8 mouse cellular contexts compared by ENCODE assay signal in genomic region chr7:116031388-116031717, GRCm38 (mm10). TPM values are rescaled to one million over a fixed set of nuclear protein-coding genes. Genes with fewer than 3 reads are reported as not detected.
DNase-seq lines count a peak whose midpoint lies in the region; ATAC-seq and TF ChIP-seq lines count a peak whose summit lies in the region.

No protein-coding gene starts in this region.

- peak overlapping the region; percentile 98 for H3K4me2 ChIP-seq in lung, embryonic 16.5 days (ENCODE audit: low read depth, low read length)
- peak overlapping the region; percentile 99 for H3K4me2 ChIP-seq in limb, embryonic 13.5 days (replicated peaks)

- no peak for TF ChIP-seq CTCF in small intestine, adult 2 months (IDR thresholded peaks at IDR 0.05; ENCODE audit: extremely low read depth, insufficient read length, insufficient replicate concordance, low read depth, low read length)

- peak overlapping the region; percentile 73 for H3K4me3 ChIP-seq in lung, embryonic 16.5 days (ENCODE audit: low read length)
- H3K4me3 ChIP-seq in forebrain, embryonic 10.5 days = peak overlapping the region; percentile 72
- H3K4me3 ChIP-seq in limb, embryonic 13.5 days = peak overlapping the region; percentile 65
- peak overlapping the region; percentile 72 for H3K4me3 ChIP-seq in small intestine, adult 2 months (ENCODE audit: low read depth, low read length)

- under 1% methylated on average over 14 of the region's 14 CpGs for WGBS in lung, embryonic 16.5 days
- WGBS in forebrain, embryonic 10.5 days = under 1% methylated on average over 14 of the region's 14 CpGs
- under 1% methylated on average over 14 of the region's 14 CpGs for WGBS in limb, embryonic 13.5 days
- WGBS in small intestine, adult 2 months = 18% methylated on average over 14 of the region's 14 CpGs

- peak overlapping the region; percentile 90 for H3K9ac ChIP-seq in lung, embryonic 16.5 days (ENCODE audit: low read length)
- peak overlapping the region; percentile 95 for H3K9ac ChIP-seq in limb, embryonic 13.5 days

- no peak for DNase-seq in lung, postnatal 10 days
- no peak for DNase-seq in forebrain, embryonic 10.5 days (ENCODE audit: extremely low spot score, low spot score)
- DNase-seq in urinary bladder, postnatal 4 days (ENCODE audit: low spot score in 2 of 2) = no peak
- no peak for DNase-seq in ovary, postnatal 10 days (ENCODE audit: low spot score)
- no peak for DNase-seq in gastrocnemius, postnatal 10 days

- H3K4me1 ChIP-seq in lung, embryonic 16.5 days (replicated peaks; ENCODE audit: control insufficient read depth, insufficient read depth, low read length) = peaks cover 5% of the 10 kb centered on the region; the same call in 1 of the 2 replicates
- peaks cover 75% of the 10 kb centered on the region for H3K4me1 ChIP-seq in forebrain, embryonic 10.5 days
- H3K4me1 ChIP-seq in limb, embryonic 13.5 days = peaks cover 29% of the 10 kb centered on the region
- peaks cover 3% of the 10 kb centered on the region; the same call in 1 of the 2 replicates for H3K4me1 ChIP-seq in small intestine, adult 2 months (ENCODE audit: control insufficient read depth, insufficient read depth, insufficient read length, low read length)

- peak overlapping the region; percentile 92 for H3K27ac ChIP-seq in lung, embryonic 16.5 days (ENCODE audit: low read length)
- peak overlapping the region; percentile 100 for H3K27ac ChIP-seq in forebrain, embryonic 10.5 days
- H3K27ac ChIP-seq in limb, embryonic 13.5 days = peak overlapping the region; percentile 95
- no peak overlapping the region; the same call in 1 of the 2 replicates for H3K27ac ChIP-seq in small intestine, adult 2 months (ENCODE audit: insufficient read depth, low read depth, low read length)

- no peak for TF ChIP-seq POLR2A in small intestine, adult 2 months (IDR thresholded peaks at IDR 0.05; ENCODE audit: low read depth, low read length)

- peak; percentile 13; the same call in 1 of the 2 replicates for ATAC-seq in lung, embryonic 16.5 days (ENCODE audit: low read depth)
- ATAC-seq in limb, embryonic 13.5 days (ENCODE audit: low FRiP score, low read depth) = no peak

- H3K36me3 ChIP-seq in lung, embryonic 16.5 days (ENCODE audit: control insufficient read depth, insufficient read depth, low read length) = no peaks in the 10 kb centered on the region
- H3K36me3 ChIP-seq in forebrain, embryonic 10.5 days (replicated peaks) = no peaks in the 10 kb centered on the region
- no peaks in the 10 kb centered on the region for H3K36me3 ChIP-seq in limb, embryonic 13.5 days
- no peaks in the 10 kb centered on the region for H3K36me3 ChIP-seq in small intestine, adult 2 months (ENCODE audit: control insufficient read depth, insufficient read depth, low read length)

- H3K9me3 ChIP-seq in lung, embryonic 16.5 days (ENCODE audit: control insufficient read depth, low read length) = no peaks in the 10 kb centered on the region
- no peaks in the 10 kb centered on the region for H3K9me3 ChIP-seq in forebrain, embryonic 10.5 days
- no peaks in the 10 kb centered on the region for H3K9me3 ChIP-seq in limb, embryonic 13.5 days

- H3K27me3 ChIP-seq in lung, embryonic 16.5 days (ENCODE audit: control insufficient read depth, insufficient read depth, low read depth, low read length) = peaks cover 14% of the 10 kb centered on the region
- H3K27me3 ChIP-seq in forebrain, embryonic 10.5 days (ENCODE audit: poor library complexity, severe bottlenecking) = peaks cover 23% of the 10 kb centered on the region
- peaks cover 35% of the 10 kb centered on the region for H3K27me3 ChIP-seq in limb, embryonic 13.5 days
- peaks cover 22% of the 10 kb centered on the region for H3K27me3 ChIP-seq in small intestine, adult 2 months (ENCODE audit: control insufficient read depth, insufficient read depth, low read length)

RNA-seq across cellular contexts. Expression of gene Sox6, which starts 7.2 kb away (rescaled TPM):
- 20.7 and 20.9 TPM in 2 replicates for polyA plus RNA-seq in lung, embryonic 16.5 days (2015; fragmentation: Nextera tagmentation; extraction: Ambion mirVana)
- polyA plus RNA-seq in forebrain, embryonic 10.5 days (2016; fragmentation: Nextera tagmentation; extraction: Ambion mirVana) = 71.1 and 77.3 TPM in 2 replicates
- 105 and 124 TPM in 2 replicates for polyA plus RNA-seq in limb, embryonic 13.5 days (2015; fragmentation: Nextera tagmentation; extraction: Ambion mirVana)
- 4.2 and 17.6 TPM in 2 replicates for polyA plus RNA-seq in small intestine, adult 2 months (2012; rRNA removed)
- total RNA-seq in gastrocnemius, postnatal 10 days (2021) = 100 to 1,000 TPM; 110 TPM

RNA-seq across cellular contexts. Expression of gene 1110004F10Rik, which starts 7.8 kb away (rescaled TPM):
- 246 and 249 TPM in 2 replicates for polyA plus RNA-seq in lung, embryonic 16.5 days (2015; fragmentation: Nextera tagmentation; extraction: Ambion mirVana)
- polyA plus RNA-seq in forebrain, embryonic 10.5 days (2016; fragmentation: Nextera tagmentation; extraction: Ambion mirVana) = 360 and 361 TPM in 2 replicates
- 319 and 338 TPM in 2 replicates for polyA plus RNA-seq in limb, embryonic 13.5 days (2015; fragmentation: Nextera tagmentation; extraction: Ambion mirVana)
- 7.1 and 18.4 TPM in 2 replicates for polyA plus RNA-seq in small intestine, adult 2 months (2012; rRNA removed)
- 10 to 100 TPM; 66.2 to 68.1 TPM for total RNA-seq in gastrocnemius, postnatal 10 days (2021)

RNA-seq across cellular contexts. Expression of gene Gm4353, which starts 53.1 kb away (rescaled TPM):
- 1.3 and 1.5 TPM in 2 replicates for polyA plus RNA-seq in lung, embryonic 16.5 days (2015; fragmentation: Nextera tagmentation; extraction: Ambion mirVana)
- polyA plus RNA-seq in forebrain, embryonic 10.5 days (2016; fragmentation: Nextera tagmentation; extraction: Ambion mirVana) = 1.0 TPM in 2 replicates
- polyA plus RNA-seq in limb, embryonic 13.5 days (2015; fragmentation: Nextera tagmentation; extraction: Ambion mirVana) = 1.6 and 1.7 TPM in 2 replicates
- polyA plus RNA-seq in small intestine, adult 2 months (2012; rRNA removed) = 0.18 and 0.56 TPM in 2 replicates
- 1 to 10 TPM; 1.3 to 2.3 TPM for total RNA-seq in gastrocnemius, postnatal 10 days (2021)

Comparison
In these comparisons a context has a peak if more than half of its experiments do, and no peak if none do; other contexts are left out.
1. RNA of gene 1110004F10Rik, which starts 7.8 kb away (polyA plus RNA-seq): 360 to 361 TPM in forebrain, embryonic 10.5 days, 319 to 338 TPM in limb, embryonic 13.5 days and 246 to 249 TPM in lung, embryonic 16.5 days; 7.1 to 18.4 TPM in small intestine, adult 2 months; every median in the first group is over 10 times any median in the second.
2. Peak in every context shown above with its lines, with median percentiles within 50 percentile points of each other: H3K4me3 ChIP-seq.